Mouse (Mus musculus) cerebellum, adult 2 months (tissue): ENCODE results near the gene Olfr398. TPM values are rescaled to one million over a fixed set of nuclear protein-coding genes. Genes with fewer than 3 reads are reported as not detected.

Experiments
- DNase-seq, 2 experiments: peaks; one replicate each; pipeline ENCODE4 v3.0.0; 2021
- H3K27ac ChIP-seq: fragments of 200-500 bp; 2 replicates; pipeline ENCODE4 v1.5.1; 2012; ENCODE audit warnings: low read length, control low read depth, inconsistent platforms; ENCODE audit not compliant: insufficient read depth
- H3K27me3 ChIP-seq: fragments of 200-500 bp; 2 replicates; pipeline ENCODE4 v1.6.1; 2012; ENCODE audit warnings: inconsistent platforms, mild to moderate bottlenecking, low read length, moderate library complexity; ENCODE audit not compliant: control insufficient read depth, insufficient read depth
- H3K4me1 ChIP-seq: fragments of 200-500 bp; 2 replicates; pipeline ENCODE4 v1.6.1; 2011; ENCODE audit warnings: low read length; ENCODE audit not compliant: control insufficient read depth, insufficient read depth
- H3K4me3 ChIP-seq: fragments of 200-500 bp; replicated peaks from 2 replicates; pipeline ENCODE3; 2011; ENCODE audit warnings: mild to moderate bottlenecking, low read depth, low read length, control low read depth; ENCODE audit not compliant: insufficient read depth
- CTCF ChIP-seq: fragments of 200-500 bp; IDR thresholded peaks from 2 replicates; pipeline ENCODE4 v1.5.1; 2011; ENCODE audit warnings: low read depth, mild to moderate bottlenecking, control low read depth, low read length, moderate library complexity, borderline replicate concordance; ENCODE audit not compliant: insufficient read depth
- POLR2A ChIP-seq: fragments of 200-500 bp; IDR thresholded peaks from 2 replicates; pipeline ENCODE4 v1.6.1; 2011; ENCODE audit warnings: low read length, control low read depth, borderline replicate concordance; ENCODE audit not compliant: insufficient read depth
- WGBS: fragments of 180-500 bp; shearing (Covaris S2); methylation state at CpG from one replicate; pipeline ENCODE4 v1.1.7; 2018; 5-methylcytosine and 5-hydroxymethylcytosine counted together
- polyA plus RNA-seq: library from polyadenylated mRNA; depleted of rRNA; stranded (reverse); fragments of >200 nt; gene quantifications from 2 replicates; pipeline ENCODE4 v1.2.3, GENCODE M21; 2012; rRNA removed

The Olfr398 gene
- polyA plus RNA-seq = not detected in 2 replicates

- DNase-seq = no peak
- H3K4me3 ChIP-seq = no peak within 1 kb of the TSS
- no peak within 1 kb of the TSS for H3K27ac ChIP-seq
- no peaks in the 10 kb centered on the region for H3K4me1 ChIP-seq
- H3K27me3 ChIP-seq = no peaks in the 10 kb centered on the region
- TF ChIP-seq POLR2A (no peak), CTCF (no peak)
Measured at GRCm38 (mm10) chr11:73990307-73990706, at the start of gene Olfr398. Gene Olfr398 (minus strand): TSS chr11:73990407.

- peak in 1 of 2 experiments; percentile 6 for DNase-seq
- Histone ChIP-seq H3K27ac (no peak overlapping the region), H3K4me3 (no peak overlapping the region), H3K27me3 (no peaks in the 10 kb centered on the region), H3K4me1 (no peaks in the 10 kb centered on the region)
- TF ChIP-seq CTCF (no peak), POLR2A (no peak)
Measured at GRCm38 (mm10) chr11:73993115-73993514, 2.9 kb upstream of the Olfr398 start.

- no peak for DNase-seq
- H3K4me3 ChIP-seq = no peak within 1 kb of the TSS
- no peak within 1 kb of the TSS for H3K27ac ChIP-seq
- no peaks in the 10 kb centered on the region for H3K4me1 ChIP-seq
- WGBS = 53% methylated on average over 1 of the region's 1 CpGs
- no peaks in the 10 kb centered on the region; the same call in 1 of the 2 replicates for H3K27me3 ChIP-seq
- no peak for TF ChIP-seq CTCF
- TF ChIP-seq POLR2A = no peak
Measured at GRCm38 (mm10) chr11:73960517-73960916, 29.7 kb downstream of the Olfr398 start, which contains the start of gene Olfr397. Gene Olfr397 (plus strand): TSS chr11:73960817.

GRCm38 (mm10) chr11:73936377-73936776 lies 53.8 kb downstream of the Olfr398 start, which contains the start of gene Olfr23:
Gene Olfr23 (plus strand): TSS chr11:73936677.
- H3K4me3 ChIP-seq = no peak within 1 kb of the TSS
- no peak for TF ChIP-seq CTCF
- TF ChIP-seq POLR2A = no peak
- no peaks in the 10 kb centered on the region for H3K4me1 ChIP-seq
- H3K27me3 ChIP-seq = no peaks in the 10 kb centered on the region
- DNase-seq = no peak
- no peak within 1 kb of the TSS for H3K27ac ChIP-seq

Other genes with a start within 250 kb of the Olfr398 start
- not detected in 2 replicates for gene Olfr389, start 209.7 kb downstream of the Olfr398 start, polyA plus RNA-seq
- gene Olfr390, start 207.4 kb downstream of the Olfr398 start, polyA plus RNA-seq = not detected in 2 replicates
- gene Olfr391-ps, start 187.4 kb downstream of the Olfr398 start, polyA plus RNA-seq = not detected in 2 replicates
- gene Olfr392, start 173.4 kb downstream of the Olfr398 start, polyA plus RNA-seq = not detected in 2 replicates
- gene Olfr393, start 139.0 kb downstream of the Olfr398 start, polyA plus RNA-seq = not detected in 2 replicates
- gene Olfr394, start 99.6 kb downstream of the Olfr398 start, polyA plus RNA-seq = not detected in 2 replicates
- gene Olfr395, start 81.1 kb downstream of the Olfr398 start, polyA plus RNA-seq = not detected in 2 replicates
- not detected in 2 replicates for gene Olfr23, start 53.7 kb downstream of the Olfr398 start, polyA plus RNA-seq
- not detected in 2 replicates for gene Olfr397, start 29.6 kb downstream of the Olfr398 start, polyA plus RNA-seq
- gene Olfr139, start 66.1 kb upstream of the Olfr398 start, polyA plus RNA-seq = not detected in 2 replicates
- gene Olfr399, start 66.2 kb upstream of the Olfr398 start, polyA plus RNA-seq = not detected in 2 replicates
- not detected in 2 replicates for gene Zfp616, start 79.5 kb upstream of the Olfr398 start, polyA plus RNA-seq
- gene Olfr401, start 123.3 kb upstream of the Olfr398 start, polyA plus RNA-seq = not detected in 2 replicates
- not detected in 2 replicates for gene Olfr402, start 163.1 kb upstream of the Olfr398 start, polyA plus RNA-seq
- not detected in 2 replicates for gene Olfr403, start 195.8 kb upstream of the Olfr398 start, polyA plus RNA-seq
- not detected in 2 replicates for gene Olfr43, start 221.0 kb upstream of the Olfr398 start, polyA plus RNA-seq